Mouse (Mus musculus) thymus, postnatal 36 days (tissue): ENCODE measurements at regions not wholly inside any gene's neighbourhood (a gene's known extent, or its start where the extent isn't known, plus 50 kb on each side); places are given as distances from the start of the nearest gene placed in this dataset.

Experiments
- DNase-seq, 2 experiments: peaks; one replicate each; pipeline ENCODE4 v3.0.0; 2022; ENCODE audit warnings: mixed read lengths in 2 of 2

GRCm38 (mm10) chr3:157699961-157700360, 133.3 kb downstream of the Ptger3 start:
- DNase-seq, result no peak

GRCm38 (mm10) chr3:157698529-157698928, 131.8 kb downstream of the Ptger3 start:
- DNase-seq, result no peak

DNA sequence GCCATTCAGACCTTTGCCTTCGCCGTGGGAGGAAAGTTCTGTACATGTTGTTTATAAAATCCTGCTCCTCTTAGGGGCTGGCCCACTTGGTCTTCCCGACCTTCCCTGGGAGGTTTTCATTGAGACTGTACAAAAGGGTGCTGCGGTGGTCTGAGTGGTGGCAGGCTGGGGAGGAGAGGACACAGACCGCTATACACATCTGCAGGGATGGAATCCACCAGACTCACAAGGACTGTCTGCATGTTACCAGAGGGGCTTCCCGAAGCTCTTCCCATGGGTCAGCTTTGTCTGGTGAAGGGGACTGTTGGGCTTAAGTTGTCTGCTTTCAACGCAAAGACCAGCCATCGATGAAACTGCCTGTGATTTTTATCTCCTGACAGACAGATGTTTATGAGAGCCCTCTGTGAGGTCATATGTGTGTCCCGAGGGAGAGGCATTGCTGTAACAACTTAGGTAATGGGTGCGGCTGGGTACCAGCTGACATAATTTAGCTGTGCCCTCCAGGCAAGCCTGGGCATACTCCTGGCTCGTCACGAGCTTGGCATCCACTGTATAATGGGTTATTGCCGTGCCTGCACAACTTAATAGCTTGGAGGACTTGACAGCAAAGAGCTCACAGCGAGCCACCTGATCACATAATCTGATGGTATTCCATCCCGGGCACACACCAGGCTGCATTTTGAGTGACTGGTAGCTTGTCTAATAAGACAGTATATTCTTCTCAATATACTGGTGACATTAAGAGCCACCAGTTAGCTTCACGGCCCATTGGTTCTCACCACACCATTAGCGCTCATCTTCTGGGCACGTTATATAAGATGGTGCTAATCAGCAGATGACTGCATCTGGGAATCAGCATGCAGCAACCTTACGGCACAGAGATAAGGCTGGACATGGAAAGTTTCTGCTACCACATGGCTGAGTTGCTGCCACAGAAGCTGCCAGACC, 128.7 kb downstream of the Ptger3 start:
- no peak for DNase-seq
